Mouse (Mus musculus): Measurements from ENCODE around the gene Pnpo.

DNA sequence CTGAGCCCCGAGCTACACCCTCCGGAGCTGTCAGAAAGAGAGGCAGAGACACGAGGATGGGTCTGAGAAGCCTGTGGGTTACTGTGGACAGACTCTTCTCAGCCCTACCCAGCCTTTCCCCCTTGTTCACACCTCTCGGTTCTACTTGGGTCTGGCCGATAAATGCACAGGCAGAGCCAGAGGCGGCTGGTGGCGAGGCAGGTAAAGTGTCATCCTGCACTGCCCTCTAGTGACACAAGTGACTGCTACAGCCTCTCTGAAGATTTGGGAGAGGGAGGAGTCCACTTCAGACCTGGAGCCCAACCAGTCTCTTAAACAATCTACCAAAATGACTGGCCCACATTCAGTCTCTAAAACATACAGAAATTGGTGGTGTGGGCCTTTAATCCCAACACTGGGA, 33.8 kb downstream of the Pnpo start:
- TF ChIP-seq CTCF (IDR thresholded peaks at IDR 0.05; ENCODE audit: control insufficient read depth, insufficient read depth, low read length), result peak; percentile 73
- TF ChIP-seq POLR2A (IDR thresholded peaks at IDR 0.05; ENCODE audit: borderline replicate concordance, control insufficient read depth, low read depth, low read length), result no peak
